Mouse (Mus musculus) heart, embryonic 15.5 days (tissue): ENCODE measurements around the gene Gm4340. TPM values are rescaled to one million over a fixed set of nuclear protein-coding genes. Genes with fewer than 3 reads are reported as not detected.
"Not testable (repeated sequence)": the region's sequence is repeated elsewhere in the genome, so short reads cannot be mapped to it uniquely, and the experiment has no call there.

Source experiments
- ATAC-seq: fragments of 200-750 bp; cut with Nextera tagmentation; replicated peaks from 2 replicates; pipeline ENCODE4 v1.8.0; 2017; ENCODE audit warnings: low read depth, moderate TSS enrichment; ENCODE audit not compliant: insufficient number of reproducible peaks, insufficient read depth, low FRiP score
- H3K27ac ChIP-seq: fragments of 300-500 bp; sonication (generic); 2 replicates; pipeline ENCODE4 v1.5.1; 2015; ENCODE audit warnings: mild to moderate bottlenecking, inconsistent platforms
- H3K27me3 ChIP-seq: fragments of 300-500 bp; sonication (generic); 2 replicates; pipeline ENCODE4 v1.6.1; 2015; ENCODE audit warnings: inconsistent platforms
- H3K36me3 ChIP-seq: fragments of 300-500 bp; sonication (generic); 2 replicates; pipeline ENCODE4 v1.6.1; 2015; ENCODE audit warnings: mild to moderate bottlenecking, inconsistent platforms
- H3K4me1 ChIP-seq: fragments of 300-500 bp; sonication (generic); replicated peaks from 2 replicates; pipeline ENCODE4 v1.6.1; 2015; ENCODE audit warnings: inconsistent platforms
- H3K4me2 ChIP-seq: fragments of 300-500 bp; sonication (generic); 2 replicates; pipeline ENCODE4 v1.6.1; 2015; ENCODE audit warnings: inconsistent platforms, mild to moderate bottlenecking, moderate library complexity
- H3K4me3 ChIP-seq: fragments of 300-500 bp; sonication (generic); 2 replicates; pipeline ENCODE4 v1.5.1; 2015; ENCODE audit warnings: mild to moderate bottlenecking, inconsistent platforms
- H3K9ac ChIP-seq: fragments of 300-500 bp; sonication (generic); 2 replicates; pipeline ENCODE4 v1.6.1; 2015; ENCODE audit warnings: mild to moderate bottlenecking, inconsistent platforms
- H3K9me3 ChIP-seq: fragments of 300-500 bp; sonication (generic); replicated peaks from 2 replicates; pipeline ENCODE4 v1.6.1; 2016; ENCODE audit warnings: inconsistent platforms
- WGBS: fragments of 180-500 bp; shearing (Covaris S2); methylation state at CpG from one replicate; pipeline ENCODE4 v1.1.7; 2015; ENCODE audit warnings: mixed read lengths; 5-methylcytosine and 5-hydroxymethylcytosine counted together
- polyA plus RNA-seq: library from polyadenylated mRNA; unstranded; fragments of >200 nt; fragmentation: Nextera tagmentation; extraction: Ambion mirVana; gene quantifications from 2 replicates; pipeline ENCODE4 v1.2.1, GENCODE M21; 2015

Gm4340 gene
- polyA plus RNA-seq: not detected in 2 replicates

DNA sequence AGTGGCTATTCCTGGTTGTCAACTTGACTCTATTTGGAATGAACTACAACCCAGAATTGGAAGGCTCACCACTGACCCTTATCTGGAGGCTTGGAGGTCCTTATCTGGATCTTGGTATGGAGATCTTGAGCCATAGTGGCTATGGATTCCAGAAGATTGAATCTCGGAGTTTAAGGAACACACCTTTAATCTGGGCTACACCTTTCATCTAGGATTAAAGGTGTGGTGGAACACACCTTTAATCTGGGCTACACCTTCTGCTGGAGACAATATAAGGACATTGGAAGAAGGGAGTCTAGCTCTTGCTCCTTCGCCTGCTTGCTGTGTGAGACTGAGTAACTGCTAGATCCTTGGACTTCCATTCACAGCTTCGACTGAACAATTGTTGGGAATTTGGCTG lies at the start of gene Gm4340:
Gene Gm4340, plus strand, starts transcription at position 301 of the 400 bp plus-strand sequence.
- not testable (repeated sequence) for H3K27me3 ChIP-seq, H3K27ac ChIP-seq, H3K36me3 ChIP-seq, H3K9me3 ChIP-seq, ATAC-seq, H3K4me3 ChIP-seq, H3K4me2 ChIP-seq, H3K9ac ChIP-seq, H3K4me1 ChIP-seq
- WGBS: no CpG with 5 or more reads among the region's 3 CpGs

DNA sequence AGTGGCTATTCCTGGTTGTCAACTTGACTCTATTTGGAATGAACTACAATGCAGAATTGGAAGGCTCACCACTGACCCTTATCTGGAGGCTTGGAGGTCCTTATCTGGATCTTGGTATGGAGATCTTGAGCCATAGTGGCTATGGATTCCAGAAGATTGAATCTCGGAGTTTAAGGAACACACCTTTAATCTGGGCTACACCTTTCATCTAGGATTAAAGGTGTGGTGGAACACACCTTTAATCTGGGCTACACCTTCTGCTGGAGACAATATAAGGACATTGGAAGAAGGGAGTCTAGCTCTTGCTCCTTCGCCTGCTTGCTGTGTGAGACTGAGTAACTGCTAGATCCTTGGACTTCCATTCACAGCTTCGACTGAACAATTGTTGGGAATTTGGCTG lies 42.6 kb upstream of the Gm4340 start, which contains the start of gene Gm6763:
Gene Gm6763, plus strand, starts transcription at position 301 of the 400 bp plus-strand sequence.
- not testable (repeated sequence) for H3K36me3 ChIP-seq, H3K4me1 ChIP-seq, ATAC-seq, H3K9ac ChIP-seq, H3K4me2 ChIP-seq, H3K9me3 ChIP-seq, H3K27me3 ChIP-seq, H3K27ac ChIP-seq, H3K4me3 ChIP-seq
- WGBS: no CpG with 5 or more reads among the region's 3 CpGs

DNA sequence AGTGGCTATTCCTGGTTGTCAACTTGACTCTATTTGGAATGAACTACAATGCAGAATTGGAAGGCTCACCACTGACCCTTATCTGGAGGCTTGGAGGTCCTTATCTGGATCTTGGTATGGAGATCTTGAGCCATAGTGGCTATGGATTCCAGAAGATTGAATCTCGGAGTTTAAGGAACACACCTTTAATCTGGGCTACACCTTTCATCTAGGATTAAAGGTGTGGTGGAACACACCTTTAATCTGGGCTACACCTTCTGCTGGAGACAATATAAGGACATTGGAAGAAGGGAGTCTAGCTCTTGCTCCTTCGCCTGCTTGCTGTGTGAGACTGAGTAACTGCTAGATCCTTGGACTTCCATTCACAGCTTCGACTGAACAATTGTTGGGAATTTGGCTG lies 34.1 kb upstream of the Gm4340 start, which contains the start of gene Gm8764:
Gene Gm8764, plus strand, starts transcription at position 301 of the 400 bp plus-strand sequence.
- H3K4me3 ChIP-seq, ATAC-seq, H3K27me3 ChIP-seq, H3K4me2 ChIP-seq, H3K27ac ChIP-seq, H3K9ac ChIP-seq, H3K4me1 ChIP-seq, H3K36me3 ChIP-seq, H3K9me3 ChIP-seq: not testable (repeated sequence)
- WGBS: no CpG with 5 or more reads among the region's 3 CpGs

DNA sequence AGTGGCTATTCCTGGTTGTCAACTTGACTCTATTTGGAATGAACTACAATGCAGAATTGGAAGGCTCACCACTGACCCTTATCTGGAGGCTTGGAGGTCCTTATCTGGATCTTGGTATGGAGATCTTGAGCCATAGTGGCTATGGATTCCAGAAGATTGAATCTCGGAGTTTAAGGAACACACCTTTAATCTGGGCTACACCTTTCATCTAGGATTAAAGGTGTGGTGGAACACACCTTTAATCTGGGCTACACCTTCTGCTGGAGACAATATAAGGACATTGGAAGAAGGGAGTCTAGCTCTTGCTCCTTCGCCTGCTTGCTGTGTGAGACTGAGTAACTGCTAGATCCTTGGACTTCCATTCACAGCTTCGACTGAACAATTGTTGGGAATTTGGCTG lies 25.6 kb upstream of the Gm4340 start, which contains the start of gene Gm21304:
Gene Gm21304, plus strand, starts transcription at position 301 of the 400 bp plus-strand sequence.
- not testable (repeated sequence) for H3K27ac ChIP-seq, H3K4me3 ChIP-seq, ATAC-seq, H3K36me3 ChIP-seq, H3K9ac ChIP-seq, H3K9me3 ChIP-seq, H3K27me3 ChIP-seq, H3K4me2 ChIP-seq, H3K4me1 ChIP-seq
- WGBS: no CpG with 5 or more reads among the region's 3 CpGs

DNA sequence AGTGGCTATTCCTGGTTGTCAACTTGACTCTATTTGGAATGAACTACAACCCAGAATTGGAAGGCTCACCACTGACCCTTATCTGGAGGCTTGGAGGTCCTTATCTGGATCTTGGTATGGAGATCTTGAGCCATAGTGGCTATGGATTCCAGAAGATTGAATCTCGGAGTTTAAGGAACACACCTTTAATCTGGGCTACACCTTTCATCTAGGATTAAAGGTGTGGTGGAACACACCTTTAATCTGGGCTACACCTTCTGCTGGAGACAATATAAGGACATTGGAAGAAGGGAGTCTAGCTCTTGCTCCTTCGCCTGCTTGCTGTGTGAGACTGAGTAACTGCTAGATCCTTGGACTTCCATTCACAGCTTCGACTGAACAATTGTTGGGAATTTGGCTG lies 17.1 kb upstream of the Gm4340 start, which contains the start of gene Gm21312:
Gene Gm21312, plus strand, starts transcription at position 301 of the 400 bp plus-strand sequence.
- H3K4me2 ChIP-seq, H3K27ac ChIP-seq, ATAC-seq, H3K27me3 ChIP-seq, H3K9ac ChIP-seq, H3K36me3 ChIP-seq, H3K9me3 ChIP-seq, H3K4me1 ChIP-seq, H3K4me3 ChIP-seq: not testable (repeated sequence)
- WGBS: no CpG with 5 or more reads among the region's 3 CpGs

DNA sequence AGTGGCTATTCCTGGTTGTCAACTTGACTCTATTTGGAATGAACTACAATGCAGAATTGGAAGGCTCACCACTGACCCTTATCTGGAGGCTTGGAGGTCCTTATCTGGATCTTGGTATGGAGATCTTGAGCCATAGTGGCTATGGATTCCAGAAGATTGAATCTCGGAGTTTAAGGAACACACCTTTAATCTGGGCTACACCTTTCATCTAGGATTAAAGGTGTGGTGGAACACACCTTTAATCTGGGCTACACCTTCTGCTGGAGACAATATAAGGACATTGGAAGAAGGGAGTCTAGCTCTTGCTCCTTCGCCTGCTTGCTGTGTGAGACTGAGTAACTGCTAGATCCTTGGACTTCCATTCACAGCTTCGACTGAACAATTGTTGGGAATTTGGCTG lies 8.6 kb upstream of the Gm4340 start, which contains the start of gene Gm20765:
Gene Gm20765, plus strand, starts transcription at position 301 of the 400 bp plus-strand sequence.
- WGBS: no CpG with 5 or more reads among the region's 3 CpGs

DNA sequence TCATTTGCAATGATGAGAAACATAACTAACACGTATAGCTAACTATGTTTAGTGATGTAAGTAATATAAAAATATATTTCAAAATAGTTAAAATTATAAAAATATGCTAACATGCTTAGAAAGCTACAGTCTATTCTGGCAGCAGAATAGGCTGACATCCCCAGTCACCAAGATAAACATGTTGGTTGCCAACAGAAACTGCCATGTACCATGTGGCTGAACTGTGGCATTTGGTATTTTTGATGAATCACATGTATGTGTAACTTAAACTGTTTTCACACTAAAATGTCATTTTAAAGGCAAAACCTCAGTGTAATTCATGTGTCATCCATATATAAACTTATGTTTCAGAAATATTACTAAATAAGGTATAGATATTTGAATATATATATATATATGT lies 15.8 kb downstream of the Gm4340 start:
- no peaks in the 10 kb centered on the region for H3K36me3 ChIP-seq
- no peak overlapping the region for H3K27ac ChIP-seq
- H3K9ac ChIP-seq: no peak overlapping the region
- no peak for ATAC-seq
- no peaks in the 10 kb centered on the region for H3K9me3 ChIP-seq
- no peak overlapping the region for H3K4me3 ChIP-seq
- no peaks in the 10 kb centered on the region for H3K4me1 ChIP-seq
- 79% methylated on average over 1 of the region's 1 CpGs for WGBS
- H3K4me2 ChIP-seq: no peak overlapping the region
- no peaks in the 10 kb centered on the region for H3K27me3 ChIP-seq

More for the DNA sequence above, 8.6 kb upstream of the Gm4340 start, which contains the start of gene Gm20765:
- not testable (repeated sequence) for H3K9me3 ChIP-seq, H3K4me2 ChIP-seq, H3K27ac ChIP-seq, H3K9ac ChIP-seq, H3K4me1 ChIP-seq, ATAC-seq, H3K27me3 ChIP-seq, H3K4me3 ChIP-seq, H3K36me3 ChIP-seq

DNA sequence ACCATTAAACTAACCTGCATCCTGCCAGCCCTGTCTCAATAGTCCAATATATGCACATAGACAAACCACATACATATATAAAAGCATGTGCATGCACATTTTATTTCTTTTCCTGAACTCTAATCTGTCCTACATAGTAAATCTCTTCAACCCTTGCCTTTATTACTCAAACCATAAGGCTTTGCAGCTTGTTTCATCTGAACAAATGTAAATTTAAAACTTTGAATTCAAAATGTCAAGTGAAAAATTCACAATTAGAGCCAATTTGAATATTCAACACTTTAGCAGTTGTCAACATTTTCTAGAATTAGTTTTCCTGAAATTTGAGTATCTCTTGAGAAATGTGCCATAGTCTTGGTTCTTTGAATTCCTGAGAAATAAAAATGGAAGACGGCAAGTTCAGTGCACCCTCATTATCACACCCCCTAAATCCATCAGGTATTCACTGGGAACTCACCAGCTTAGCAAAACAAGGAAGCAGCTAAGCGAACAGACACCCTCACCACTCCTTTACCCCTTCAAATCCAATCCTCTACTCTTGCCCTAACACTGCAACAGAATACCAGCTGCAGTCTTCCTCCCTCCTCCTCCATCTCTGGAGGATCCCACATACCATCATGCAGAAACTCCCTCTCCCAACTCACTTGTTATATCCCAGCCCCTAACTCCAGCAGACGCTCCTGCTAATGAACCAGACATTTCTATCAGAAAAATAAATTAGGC lies 16.6 kb downstream of the Gm4340 start:
- WGBS: 57% methylated on average over 3 of the region's 3 CpGs
- no peak overlapping the region for H3K4me3 ChIP-seq
- H3K9me3 ChIP-seq: no peaks in the 10 kb centered on the region
- H3K27ac ChIP-seq: no peak overlapping the region
- H3K4me1 ChIP-seq: no peaks in the 10 kb centered on the region
- H3K27me3 ChIP-seq: no peaks in the 10 kb centered on the region
- no peak overlapping the region for H3K4me2 ChIP-seq
- no peak for ATAC-seq
- H3K36me3 ChIP-seq: no peaks in the 10 kb centered on the region
- H3K9ac ChIP-seq: no peak overlapping the region

DNA sequence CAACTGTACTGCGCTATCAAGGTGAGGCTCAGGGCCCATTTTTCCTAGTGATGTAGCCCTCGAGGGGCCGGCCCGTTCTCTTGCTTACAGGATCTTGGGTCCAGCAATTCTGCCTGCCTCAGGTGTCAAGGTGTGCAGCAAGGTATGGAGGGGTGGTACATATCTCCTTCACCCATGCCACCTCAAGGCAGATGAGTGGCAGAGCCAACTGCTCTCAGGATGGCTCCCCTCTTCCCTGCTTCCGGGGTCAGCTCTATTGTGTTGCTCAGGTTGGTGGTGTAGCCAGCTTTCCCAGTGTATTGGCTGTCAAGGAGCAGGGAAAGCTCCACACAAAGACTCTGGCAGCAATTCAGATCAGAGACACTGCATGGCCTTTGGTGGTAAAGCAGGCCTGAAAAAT lies 20.7 kb downstream of the Gm4340 start:
- ATAC-seq: 0 out of 2 replicates have a peak, but pooled peaks have one; percentile 18
- Histone ChIP-seq H3K4me2 (no peak overlapping the region), H3K9ac (no peak overlapping the region), H3K27ac (no peak overlapping the region), H3K4me3 (no peak overlapping the region), H3K27me3 (no peaks in the 10 kb centered on the region), H3K36me3 (no peaks in the 10 kb centered on the region), H3K4me1 (no peaks in the 10 kb centered on the region), H3K9me3 (no peaks in the 10 kb centered on the region)
- 84% methylated on average over 5 of the region's 5 CpGs for WGBS

DNA sequence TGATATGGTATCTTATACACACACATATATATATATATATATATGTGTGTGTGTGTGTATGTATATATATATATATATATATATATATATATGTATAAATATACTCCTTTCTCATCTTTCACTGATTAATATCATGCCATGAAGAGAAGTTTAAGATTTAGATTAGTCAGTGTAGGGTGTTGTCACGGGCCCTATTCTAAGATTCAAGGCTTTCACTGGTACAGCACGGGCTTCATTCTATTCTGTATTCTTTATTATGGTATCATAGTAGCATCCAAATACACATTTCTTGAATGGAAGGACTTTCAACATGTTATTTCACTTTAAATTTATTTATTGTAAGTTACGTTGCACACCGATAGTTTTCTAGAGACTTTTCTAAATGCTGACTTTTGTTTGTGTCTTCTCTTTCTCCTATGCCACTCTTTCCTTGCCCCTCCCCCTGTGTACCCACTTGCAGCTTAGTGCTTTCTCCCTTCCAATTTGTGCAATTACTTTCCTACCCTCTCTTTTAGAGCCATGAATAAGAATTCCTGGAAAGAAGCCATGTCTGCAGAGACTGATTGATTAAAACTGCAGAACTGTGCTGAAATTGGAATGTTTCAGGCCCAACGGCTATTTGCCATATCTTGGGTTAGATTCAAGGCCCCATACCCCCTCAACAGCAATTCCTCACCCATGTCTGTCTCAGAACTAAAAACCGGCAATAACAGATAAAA lies 26.6 kb downstream of the Gm4340 start:
- no peak for ATAC-seq
- H3K36me3 ChIP-seq: no peaks in the 10 kb centered on the region
- H3K4me1 ChIP-seq: no peaks in the 10 kb centered on the region
- H3K9ac ChIP-seq: no peak overlapping the region
- no peaks in the 10 kb centered on the region for H3K9me3 ChIP-seq
- H3K27me3 ChIP-seq: no peaks in the 10 kb centered on the region
- H3K4me3 ChIP-seq: no peak overlapping the region
- H3K27ac ChIP-seq: no peak overlapping the region
- no peak overlapping the region for H3K4me2 ChIP-seq
- WGBS: 73% methylated on average over 6 of the region's 6 CpGs
